Mouse (Mus musculus) liver, postnatal 0 days (tissue): ENCODE results near the gene Btg4.

Experiments
- CTCF ChIP-seq: sonication (generic); IDR thresholded peaks from 2 replicates; pipeline ENCODE4 v1.5.1; 2016; ENCODE audit warnings: antibody characterized with exemption, low read depth
- EP300 ChIP-seq: IDR thresholded peaks from 2 replicates; pipeline ENCODE4 v1.6.1; 2016; ENCODE audit warnings: antibody characterized with exemption, low read depth, mild to moderate bottlenecking

GRCm38 (mm10) chr9:51056360-51057324 is 4.1 kb upstream of the Btg4 start:
- no peak for TF ChIP-seq CTCF
- no peak for TF ChIP-seq EP300
